Mouse (Mus musculus) embryonic fibroblast, embryonic 13.5 days (primary cell): ENCODE measurements around the gene Ncor2. TPM values are rescaled to one million over a fixed set of nuclear protein-coding genes. Genes with fewer than 3 reads are reported as not detected.

ENCODE experiments used
- H3K27ac ChIP-seq: 2 replicates; pipeline ENCODE4 v1.5.1; 2012; ENCODE audit warnings: low read length, control low read depth, inconsistent platforms; ENCODE audit not compliant: insufficient read depth
- H3K4me1 ChIP-seq: 2 replicates; pipeline ENCODE4 v1.6.1; 2011; ENCODE audit warnings: low read length; ENCODE audit not compliant: control insufficient read depth, insufficient read depth
- H3K4me3 ChIP-seq: 2 replicates; pipeline ENCODE4 v1.5.1; 2011; ENCODE audit warnings: mild to moderate bottlenecking, control low read depth, low read length; ENCODE audit not compliant: insufficient read depth
- CTCF ChIP-seq: IDR thresholded peaks from 2 replicates; pipeline ENCODE4 v1.5.1; 2011; ENCODE audit warnings: mild to moderate bottlenecking, control low read depth, low read length, moderate library complexity, borderline replicate concordance; ENCODE audit not compliant: insufficient read depth
- POLR2A ChIP-seq: IDR thresholded peaks from 2 replicates; pipeline ENCODE4 v1.6.1; 2011; ENCODE audit warnings: low read depth, mild to moderate bottlenecking, control low read depth, low read length, moderate library complexity
- polyA plus RNA-seq: library from polyadenylated mRNA; stranded (reverse); fragments of >200 nt; gene quantifications from 2 replicates; pipeline ENCODE4 v1.2.4, GENCODE M21; 2011; ENCODE audit warnings: low read depth; ENCODE audit not compliant: missing spikeins, insufficient read length

Ncor2 gene
- polyA plus RNA-seq: 110 and 130 TPM in 2 replicates

- peaks cover 10% of the 10 kb centered on the region; the same call in 1 of the 2 replicates for H3K4me1 ChIP-seq
- TF ChIP-seq POLR2A (no peak; the same call in 1 of the 2 replicates), CTCF (no peak)
- H3K4me3 ChIP-seq: peak within 1 kb of the TSS; percentile 98
- peak within 1 kb of the TSS; percentile 95 for H3K27ac ChIP-seq
Observed at GRCm38 (mm10) chr5:125179007-125179734, at the start of gene Ncor2. Ncor2 (minus strand) TSS chr5:125179219.

GRCm38 (mm10) chr5:125227699-125228098 lies 48.7 kb upstream of the Ncor2 start:
- H3K27ac ChIP-seq: no peak overlapping the region
- H3K4me3 ChIP-seq: no peak overlapping the region
- TF ChIP-seq CTCF: no peak
- TF ChIP-seq POLR2A: no peak
- no peaks in the 10 kb centered on the region for H3K4me1 ChIP-seq

- TF ChIP-seq CTCF: no peak
- Histone ChIP-seq H3K4me1 (no peaks in the 10 kb centered on the region), H3K27ac (no peak overlapping the region), H3K4me3 (no peak overlapping the region)
Observed at GRCm38 (mm10) chr5:125226229-125226634, 47.2 kb upstream of the Ncor2 start.

- TF ChIP-seq POLR2A: no peak
- Histone ChIP-seq H3K27ac (no peak overlapping the region), H3K4me1 (no peaks in the 10 kb centered on the region), H3K4me3 (no peak overlapping the region)
Observed at GRCm38 (mm10) chr5:125224925-125225324, 45.9 kb upstream of the Ncor2 start.

- Histone ChIP-seq H3K4me3 (no peak overlapping the region), H3K27ac (no peak overlapping the region), H3K4me1 (no peaks in the 10 kb centered on the region)
- TF ChIP-seq POLR2A (no peak), CTCF (no peak)
Observed at GRCm38 (mm10) chr5:125223961-125224360, 44.9 kb upstream of the Ncor2 start.

GRCm38 (mm10) chr5:125222706-125223105 lies 43.7 kb upstream of the Ncor2 start:
- no peak overlapping the region for H3K27ac ChIP-seq
- no peak overlapping the region for H3K4me3 ChIP-seq
- TF ChIP-seq POLR2A: no peak
- TF ChIP-seq CTCF: no peak
- no peaks in the 10 kb centered on the region for H3K4me1 ChIP-seq

GRCm38 (mm10) chr5:125221868-125222267 lies 42.8 kb upstream of the Ncor2 start:
- H3K27ac ChIP-seq: no peak overlapping the region
- no peak for TF ChIP-seq CTCF
- no peak for TF ChIP-seq POLR2A
- H3K4me3 ChIP-seq: no peak overlapping the region
- H3K4me1 ChIP-seq: no peaks in the 10 kb centered on the region

GRCm38 (mm10) chr5:125217426-125218170 lies 38.6 kb upstream of the Ncor2 start:
- TF ChIP-seq POLR2A (no peak), CTCF (no peak)
- H3K4me3 ChIP-seq: no peak overlapping the region
- H3K27ac ChIP-seq: no peak overlapping the region
- H3K4me1 ChIP-seq: 0 out of 2 replicates have a peak, but pooled peaks cover 3% of the 10 kb centered on the region

GRCm38 (mm10) chr5:125215930-125216459 lies 37.0 kb upstream of the Ncor2 start:
- H3K27ac ChIP-seq: peak overlapping the region; percentile 47
- TF ChIP-seq CTCF: no peak
- peak; percentile 36; the same call in 1 of the 2 replicates for TF ChIP-seq POLR2A
- H3K4me3 ChIP-seq: no peak overlapping the region
- H3K4me1 ChIP-seq: 0 out of 2 replicates have a peak, but pooled peaks cover 3% of the 10 kb centered on the region
